Mouse (Mus musculus): ENCODE measurements around the gene Chd1.

The Chd1 gene

GRCm38 (mm10) chr17:15808468-15809374 is 104.0 kb downstream of the Chd1 start:
- DNase-seq (ENCODE audit: low spot score in 2 of 2): no peak

- no peak for DNase-seq (ENCODE audit: low spot score in 2 of 2)
These were observed 105.2 kb downstream of the Chd1 start for GRCm38 (mm10) chr17:15809949-15810348.

- no peak for DNase-seq (ENCODE audit: low spot score in 2 of 2)
These were observed 107.5 kb downstream of the Chd1 start for GRCm38 (mm10) chr17:15812136-15812778.

GRCm38 (mm10) chr17:15813658-15814212 is 109.0 kb downstream of the Chd1 start:
- no peak for DNase-seq (ENCODE audit: low spot score in 2 of 2)

GRCm38 (mm10) chr17:15815312-15816018 is 110.7 kb downstream of the Chd1 start:
- DNase-seq (ENCODE audit: low spot score in 2 of 2): no peak

- no peak for DNase-seq (ENCODE audit: low spot score in 2 of 2)
These were observed 111.8 kb downstream of the Chd1 start for GRCm38 (mm10) chr17:15816379-15817095.

GRCm38 (mm10) chr17:15817096-15817450 is 112.3 kb downstream of the Chd1 start:
- no peak for DNase-seq (ENCODE audit: low spot score in 2 of 2)

- no peak for DNase-seq (ENCODE audit: low spot score in 2 of 2)
These were observed 112.9 kb downstream of the Chd1 start for GRCm38 (mm10) chr17:15817634-15818033.

GRCm38 (mm10) chr17:15818372-15818771 is 113.6 kb downstream of the Chd1 start:
- no peak for DNase-seq (ENCODE audit: low spot score in 2 of 2)

GRCm38 (mm10) chr17:15820146-15820545 is 115.4 kb downstream of the Chd1 start:
- DNase-seq (ENCODE audit: low spot score in 2 of 2): no peak

- DNase-seq (ENCODE audit: low spot score in 2 of 2): no peak
These were observed 116.0 kb downstream of the Chd1 start for GRCm38 (mm10) chr17:15820761-15821160.

GRCm38 (mm10) chr17:15821706-15822105 is 116.9 kb downstream of the Chd1 start:
- DNase-seq (ENCODE audit: low spot score in 2 of 2): no peak
